ENCODE assay signal across 7 mouse cellular contexts in genomic region chr9:107587833-107588639, GRCm38 (mm10). TPM values are rescaled to one million over a fixed set of nuclear protein-coding genes. Genes with fewer than 3 reads are reported as not detected.
DNase-seq lines count a peak whose midpoint lies in the region; ATAC-seq and TF ChIP-seq lines count a peak whose summit lies in the region.

No protein-coding gene starts in this region.

- H3K27me3 ChIP-seq in heart, embryonic 15.5 days = no peaks in the 10 kb centered on the region
- no peaks in the 10 kb centered on the region for H3K27me3 ChIP-seq in limb, embryonic 14.5 days (ENCODE audit: control insufficient read depth, insufficient read depth, low read length)
- H3K27me3 ChIP-seq in midbrain, embryonic 16.5 days (ENCODE audit: control insufficient read depth, insufficient read depth, low read depth, low read length) = no peaks in the 10 kb centered on the region

- no peak; the same call in none of the 2 replicates for ATAC-seq in heart, embryonic 15.5 days (replicated peaks; ENCODE audit: insufficient number of reproducible peaks, insufficient read depth, low FRiP score, low read depth)
- no peak; the same call in 1 of the 2 replicates for ATAC-seq in limb, embryonic 14.5 days (ENCODE audit: low FRiP score, low read depth)
- no peak; the same call in 1 of the 2 replicates for ATAC-seq in midbrain, embryonic 16.5 days

- H3K36me3 ChIP-seq in heart, embryonic 15.5 days = peaks cover 31% of the 10 kb centered on the region
- H3K36me3 ChIP-seq in limb, embryonic 14.5 days (ENCODE audit: control insufficient read depth, insufficient read depth, low read length) = peaks cover 38% of the 10 kb centered on the region
- peaks cover 12% of the 10 kb centered on the region for H3K36me3 ChIP-seq in midbrain, embryonic 16.5 days (ENCODE audit: control insufficient read depth, insufficient read depth, low read length)

- TF ChIP-seq POLR2A in limb, embryonic 14.5 days (IDR thresholded peaks at IDR 0.05; ENCODE audit: borderline replicate concordance, extremely low read depth, insufficient read depth, insufficient read length) = no peak

- H3K9me3 ChIP-seq in heart, embryonic 15.5 days (replicated peaks) = no peaks in the 10 kb centered on the region
- H3K9me3 ChIP-seq in limb, embryonic 14.5 days (ENCODE audit: control insufficient read depth, low read length) = no peaks in the 10 kb centered on the region
- no peaks in the 10 kb centered on the region for H3K9me3 ChIP-seq in midbrain, embryonic 16.5 days (replicated peaks; ENCODE audit: control insufficient read depth, low read length, poor library complexity, severe bottlenecking)

- H3K4me3 ChIP-seq in heart, embryonic 15.5 days = peak overlapping the region; percentile 64
- H3K4me3 ChIP-seq in limb, embryonic 14.5 days (replicated peaks; ENCODE audit: low read length) = peak overlapping the region; percentile 80
- H3K4me3 ChIP-seq in midbrain, embryonic 16.5 days (ENCODE audit: low read depth, low read length) = peak overlapping the region; percentile 79

- 1% methylated on average over 33 of the region's 33 CpGs for WGBS in heart, embryonic 15.5 days
- WGBS in limb, embryonic 14.5 days = 5% methylated on average over 33 of the region's 33 CpGs
- 7% methylated on average over 33 of the region's 33 CpGs for WGBS in midbrain, embryonic 16.5 days

- peaks cover 47% of the 10 kb centered on the region for H3K4me1 ChIP-seq in heart, embryonic 15.5 days (replicated peaks)
- H3K4me1 ChIP-seq in limb, embryonic 14.5 days (ENCODE audit: control insufficient read depth, insufficient read depth, low read length) = peaks cover 7% of the 10 kb centered on the region
- peaks cover 12% of the 10 kb centered on the region for H3K4me1 ChIP-seq in midbrain, embryonic 16.5 days (ENCODE audit: control insufficient read depth, insufficient read depth, low read length)

- H3K4me2 ChIP-seq in heart, embryonic 15.5 days = peak overlapping the region; percentile 79
- peak overlapping the region; percentile 76 for H3K4me2 ChIP-seq in limb, embryonic 14.5 days (replicated peaks; ENCODE audit: low read depth, low read length, severe bottlenecking)
- H3K4me2 ChIP-seq in midbrain, embryonic 16.5 days (ENCODE audit: low read length) = peak overlapping the region; percentile 92

- peak overlapping the region; percentile 62 for H3K9ac ChIP-seq in heart, embryonic 15.5 days
- peak overlapping the region; percentile 63 for H3K9ac ChIP-seq in limb, embryonic 14.5 days (ENCODE audit: low read depth, low read length, severe bottlenecking)
- peak overlapping the region; percentile 67 for H3K9ac ChIP-seq in midbrain, embryonic 16.5 days (ENCODE audit: low read depth, low read length)

- peak overlapping the region; percentile 56 for H3K27ac ChIP-seq in heart, embryonic 15.5 days
- H3K27ac ChIP-seq in limb, embryonic 14.5 days (replicated peaks; ENCODE audit: low read depth, low read length) = no peak overlapping the region
- H3K27ac ChIP-seq in midbrain, embryonic 16.5 days (ENCODE audit: low read length) = peak overlapping the region; percentile 38; the same call in 1 of the 2 replicates

- peak; percentile 66 to 73 for DNase-seq in right cerebral cortex, postnatal 10 days (ENCODE audit: low spot score in 2 of 2)
- DNase-seq in right cerebral cortex, adult 2 months (ENCODE audit: low spot score in 2 of 2) = no peak
- peak; percentile 80 for DNase-seq in c-Kit-positive CD71-positive TER-119-positive erythroid progenitor cells, embryonic 14.5 days (ENCODE audit: low spot score)
- DNase-seq in limb, embryonic 14.5 days (ENCODE audit: low spot score) = peak; percentile 40
- DNase-seq in layer of hippocampus, adult 9-11 months = no peak

RNA-seq across cellular contexts. Expression of gene Ifrd2, which starts 0.6 kb away (rescaled TPM):
- polyA plus RNA-seq in heart, embryonic 15.5 days (2015; fragmentation: Nextera tagmentation; extraction: Ambion mirVana) = 31.7 and 45.7 TPM in 2 replicates
- 57.3 and 62.6 TPM in 2 replicates for polyA plus RNA-seq in limb, embryonic 14.5 days (2012; rRNA removed)
- 55.0 and 56.3 TPM in 2 replicates for polyA plus RNA-seq in limb, embryonic 14.5 days (2014; fragmentation: Nextera tagmentation; extraction: Ambion mirVana)
- 14.6 and 15.4 TPM in 2 replicates for polyA plus RNA-seq in midbrain, embryonic 16.5 days (2015; fragmentation: Nextera tagmentation; extraction: Ambion mirVana)

RNA-seq across cellular contexts. Expression of gene Hyal3, which starts 7.4 kb away (rescaled TPM):
- 0.68 and 0.82 TPM in 2 replicates for polyA plus RNA-seq in heart, embryonic 15.5 days (2015; fragmentation: Nextera tagmentation; extraction: Ambion mirVana)
- polyA plus RNA-seq in limb, embryonic 14.5 days (2012; rRNA removed) = 1.4 and 1.9 TPM in 2 replicates
- polyA plus RNA-seq in limb, embryonic 14.5 days (2014; fragmentation: Nextera tagmentation; extraction: Ambion mirVana) = 1.2 and 1.5 TPM in 2 replicates
- 2.0 and 2.4 TPM in 2 replicates for polyA plus RNA-seq in midbrain, embryonic 16.5 days (2015; fragmentation: Nextera tagmentation; extraction: Ambion mirVana)

RNA-seq across cellular contexts. Expression of gene Naa80, which starts 9.3 kb away (rescaled TPM):
- 13.4 and 17.2 TPM in 2 replicates for polyA plus RNA-seq in heart, embryonic 15.5 days (2015; fragmentation: Nextera tagmentation; extraction: Ambion mirVana)
- polyA plus RNA-seq in limb, embryonic 14.5 days (2012; rRNA removed) = 38.7 and 57.8 TPM in 2 replicates
- 17.2 and 18.8 TPM in 2 replicates for polyA plus RNA-seq in limb, embryonic 14.5 days (2014; fragmentation: Nextera tagmentation; extraction: Ambion mirVana)
- 14.9 and 18.6 TPM in 2 replicates for polyA plus RNA-seq in midbrain, embryonic 16.5 days (2015; fragmentation: Nextera tagmentation; extraction: Ambion mirVana)

RNA-seq across cellular contexts. Expression of gene Hyal1, which starts 11.3 kb away (rescaled TPM):
- 8.3 and 9.1 TPM in 2 replicates for polyA plus RNA-seq in heart, embryonic 15.5 days (2015; fragmentation: Nextera tagmentation; extraction: Ambion mirVana)
- 11.1 TPM in 2 replicates for polyA plus RNA-seq in limb, embryonic 14.5 days (2012; rRNA removed)
- 6.9 and 8.5 TPM in 2 replicates for polyA plus RNA-seq in limb, embryonic 14.5 days (2014; fragmentation: Nextera tagmentation; extraction: Ambion mirVana)
- 7.2 TPM in 2 replicates for polyA plus RNA-seq in midbrain, embryonic 16.5 days (2015; fragmentation: Nextera tagmentation; extraction: Ambion mirVana)

RNA-seq across cellular contexts. Expression of gene Hyal2, which starts 20.3 kb away (rescaled TPM):
- 72.2 and 89.3 TPM in 2 replicates for polyA plus RNA-seq in heart, embryonic 15.5 days (2015; fragmentation: Nextera tagmentation; extraction: Ambion mirVana)
- polyA plus RNA-seq in limb, embryonic 14.5 days (2012; rRNA removed) = 68.0 and 88.8 TPM in 2 replicates
- 123 and 130 TPM in 2 replicates for polyA plus RNA-seq in limb, embryonic 14.5 days (2014; fragmentation: Nextera tagmentation; extraction: Ambion mirVana)
- 69.6 and 74.9 TPM in 2 replicates for polyA plus RNA-seq in midbrain, embryonic 16.5 days (2015; fragmentation: Nextera tagmentation; extraction: Ambion mirVana)

Comparison
In these comparisons a context has a peak if more than half of its experiments do, and no peak if none do; other contexts are left out.
1. DNase-seq: peak in right cerebral cortex, postnatal 10 days (2 of 2), c-Kit-positive CD71-positive TER-119-positive erythroid progenitor cells, embryonic 14.5 days (single experiment) and limb, embryonic 14.5 days (single experiment); none in right cerebral cortex, adult 2 months (0 of 2) and layer of hippocampus, adult 9-11 months (single experiment).
2. Peak in every context shown above with its lines, with median percentiles within 50 percentile points of each other: H3K4me2 ChIP-seq, H3K4me3 ChIP-seq and H3K9ac ChIP-seq.